Mouse (Mus musculus) lung, postnatal 0 days (tissue): ENCODE measurements at regions not wholly inside any gene's neighbourhood (a gene's known extent, or its start where the extent isn't known, plus 50 kb on each side); places are given as distances from the start of the nearest gene placed in this dataset.

Experiments
- ATAC-seq: fragments of 200-750 bp; cut with Nextera tagmentation; 2 replicates; pipeline ENCODE4 v1.8.0; 2017; ENCODE audit warnings: moderate library complexity
- DNase-seq: peaks from one replicate; pipeline ENCODE4 v3.0.0-alpha.2; 2016; ENCODE audit warnings: low spot score
- H3K27ac ChIP-seq: fragments of 300-500 bp; sonication (generic); 2 replicates; pipeline ENCODE4 v1.5.1; 2014; ENCODE audit warnings: antibody characterized with exemption, mild to moderate bottlenecking, low read length, mixed read lengths
- H3K27me3 ChIP-seq: fragments of 300-500 bp; sonication (generic); replicated peaks from 2 replicates; pipeline ENCODE4 v1.6.1; 2014; ENCODE audit warnings: low read length, mixed read lengths; ENCODE audit not compliant: insufficient read depth
- H3K36me3 ChIP-seq: fragments of 300-500 bp; sonication (generic); 2 replicates; pipeline ENCODE4 v1.6.1; 2014; ENCODE audit warnings: low read length, mixed read lengths; ENCODE audit not compliant: insufficient read depth
- H3K4me1 ChIP-seq: fragments of 300-500 bp; sonication (generic); 2 replicates; pipeline ENCODE4 v1.6.1; 2014; ENCODE audit warnings: antibody characterized with exemption, low read depth, low read length, mixed read lengths; ENCODE audit not compliant: insufficient read depth
- H3K4me2 ChIP-seq: fragments of 300-500 bp; sonication (generic); replicated peaks from 2 replicates; pipeline ENCODE4 v1.6.1; 2014; ENCODE audit warnings: low read depth, mild to moderate bottlenecking, low read length, moderate library complexity, mixed read lengths
- H3K4me3 ChIP-seq: fragments of 300-500 bp; sonication (generic); 2 replicates; pipeline ENCODE4 v1.5.1; 2014; ENCODE audit warnings: low read depth, low read length
- H3K9ac ChIP-seq: fragments of 300-500 bp; sonication (generic); replicated peaks from 2 replicates; pipeline ENCODE4 v1.6.1; 2014; ENCODE audit warnings: low read depth, mild to moderate bottlenecking
- H3K9me3 ChIP-seq: fragments of 300-500 bp; sonication (generic); 2 replicates; pipeline ENCODE4 v1.6.1; 2016; ENCODE audit warnings: low read length, mixed read lengths
- CTCF ChIP-seq: IDR thresholded peaks from 2 replicates; pipeline ENCODE4 v1.5.1; 2016; ENCODE audit warnings: antibody characterized with exemption, mild to moderate bottlenecking
- EP300 ChIP-seq: IDR thresholded peaks from 2 replicates; pipeline ENCODE4 v1.6.1; 2016; ENCODE audit warnings: antibody characterized with exemption, mild to moderate bottlenecking, control low read depth
- WGBS: fragments of 180-500 bp; shearing (Covaris S2); extraction: QIAGEN DNeasy Blood & Tissue Kit; methylation state at CpG from one replicate; pipeline ENCODE4 v1.1.7; 2014; 5-methylcytosine and 5-hydroxymethylcytosine counted together

- WGBS: 52% methylated on average over 9 of the region's 9 CpGs
- DNase-seq (no peak), ATAC-seq (no peak)
- Histone ChIP-seq H3K9ac (no peak overlapping the region), H3K9me3 (no peaks in the 10 kb centered on the region), H3K4me3 (no peak overlapping the region), H3K27me3 (no peaks in the 10 kb centered on the region), H3K4me1 (no peaks in the 10 kb centered on the region), H3K36me3 (no peaks in the 10 kb centered on the region), H3K4me2 (no peak overlapping the region), H3K27ac (no peak overlapping the region)
- TF ChIP-seq EP300: no peak
- TF ChIP-seq CTCF: no peak
Observed at GRCm38 (mm10) chr2:159004417-159004816, 209.8 kb downstream of the Dhx35 start.

DNA sequence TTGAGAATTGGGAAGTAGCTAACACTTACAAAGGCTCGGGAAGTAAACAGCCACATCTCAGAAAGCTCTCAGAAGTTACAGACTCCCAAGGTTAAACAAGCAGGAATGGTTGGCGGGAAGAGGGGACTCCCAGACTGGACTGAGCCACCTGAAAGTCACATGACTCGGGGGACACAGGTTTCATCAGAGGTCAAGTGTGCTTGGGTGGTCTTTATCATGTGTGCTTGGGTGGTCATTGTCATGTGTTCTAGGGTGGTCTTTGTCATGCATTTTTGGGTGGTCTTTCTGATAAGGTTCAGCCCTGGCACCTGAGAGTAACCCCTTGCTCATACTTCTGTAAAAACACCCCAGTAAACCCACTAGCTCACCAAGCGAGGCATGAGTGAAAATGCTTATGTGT, 218.1 kb downstream of the Dhx35 start:
- no peak for ATAC-seq
- Histone ChIP-seq H3K36me3 (no peaks in the 10 kb centered on the region), H3K4me2 (no peak overlapping the region), H3K4me3 (no peak overlapping the region), H3K4me1 (no peaks in the 10 kb centered on the region), H3K27me3 (no peaks in the 10 kb centered on the region), H3K9me3 (no peaks in the 10 kb centered on the region), H3K9ac (no peak overlapping the region), H3K27ac (no peak overlapping the region)
- 68% methylated on average over 4 of the region's 4 CpGs for WGBS
- TF ChIP-seq CTCF (no peak), EP300 (no peak)
- DNase-seq: no peak

GRCm38 (mm10) chr2:159014553-159014952, 219.9 kb downstream of the Dhx35 start:
- Histone ChIP-seq H3K36me3 (no peaks in the 10 kb centered on the region), H3K27ac (no peak overlapping the region), H3K9ac (no peak overlapping the region), H3K4me1 (no peaks in the 10 kb centered on the region), H3K4me2 (no peak overlapping the region), H3K27me3 (no peaks in the 10 kb centered on the region), H3K4me3 (no peak overlapping the region), H3K9me3 (no peaks in the 10 kb centered on the region)
- TF ChIP-seq EP300: no peak
- WGBS: 63% methylated on average over 8 of the region's 8 CpGs
- no peak for ATAC-seq
- no peak for DNase-seq

DNA sequence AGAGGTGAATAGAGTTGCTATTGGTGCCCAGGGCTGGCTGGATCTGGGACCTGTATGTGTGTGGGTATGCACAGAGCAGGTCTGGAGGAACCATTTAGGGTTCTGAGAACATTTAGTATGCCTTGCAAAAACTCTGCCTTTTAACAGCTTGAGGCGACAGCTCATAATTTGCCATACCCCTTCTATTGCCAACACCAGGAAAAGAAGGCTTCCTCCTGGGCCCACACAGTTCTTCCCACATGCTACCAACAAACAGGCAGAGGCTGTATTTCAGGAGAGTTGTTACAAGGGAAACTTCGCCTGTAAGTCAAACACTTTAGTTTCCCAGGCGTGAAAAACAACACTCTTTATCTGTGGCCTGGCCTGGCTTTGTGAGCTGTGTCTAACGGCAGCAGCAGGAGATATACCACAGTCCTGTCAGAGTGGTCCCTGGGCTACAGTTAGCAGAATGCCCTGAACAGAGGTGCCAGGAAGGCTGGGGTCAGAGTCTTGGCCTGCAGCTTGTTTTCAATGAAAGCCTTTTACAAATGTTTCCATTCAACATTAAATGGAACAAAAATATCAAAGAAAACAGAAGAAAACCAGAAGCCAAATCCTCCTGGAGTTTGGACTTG, 225.4 kb downstream of the Dhx35 start:
- TF ChIP-seq CTCF (no peak), EP300 (no peak)
- WGBS: 47% methylated on average over 4 of the region's 4 CpGs
- Histone ChIP-seq H3K4me2 (no peak overlapping the region), H3K9ac (no peak overlapping the region), H3K4me1 (no peaks in the 10 kb centered on the region), H3K4me3 (no peak overlapping the region), H3K9me3 (no peaks in the 10 kb centered on the region), H3K27ac (no peak overlapping the region), H3K27me3 (no peaks in the 10 kb centered on the region), H3K36me3 (no peaks in the 10 kb centered on the region)
- DNase-seq (no peak), ATAC-seq (no peak)

- Histone ChIP-seq H3K27ac (no peak overlapping the region), H3K4me1 (no peaks in the 10 kb centered on the region), H3K9ac (no peak overlapping the region), H3K4me2 (no peak overlapping the region), H3K9me3 (no peaks in the 10 kb centered on the region), H3K36me3 (no peaks in the 10 kb centered on the region), H3K27me3 (no peaks in the 10 kb centered on the region), H3K4me3 (no peak overlapping the region)
- TF ChIP-seq EP300 (no peak), CTCF (no peak)
- DNase-seq (no peak), ATAC-seq (no peak)
- 65% methylated on average over 8 of the region's 8 CpGs for WGBS
Observed at GRCm38 (mm10) chr2:159032147-159032546, 237.5 kb downstream of the Dhx35 start.

GRCm38 (mm10) chr2:159039916-159040315, 245.3 kb downstream of the Dhx35 start:
- no peaks in the 10 kb centered on the region for H3K27me3 ChIP-seq
- 39% methylated on average over 4 of the region's 4 CpGs for WGBS

GRCm38 (mm10) chr2:159053534-159053933, 258.9 kb downstream of the Dhx35 start:
- WGBS: 43% methylated on average over 10 of the region's 10 CpGs
- no peaks in the 10 kb centered on the region for H3K27me3 ChIP-seq
- H3K9me3 ChIP-seq: no peaks in the 10 kb centered on the region
- no peak overlapping the region for H3K4me3 ChIP-seq
- no peak overlapping the region for H3K9ac ChIP-seq
- H3K36me3 ChIP-seq: no peaks in the 10 kb centered on the region
- no peak overlapping the region for H3K4me2 ChIP-seq
- no peak overlapping the region for H3K27ac ChIP-seq
- ATAC-seq (peak; percentile 88), DNase-seq (peak; percentile 63)
- TF ChIP-seq CTCF (no peak), EP300 (peak; percentile 79)
- peaks cover 9% of the 10 kb centered on the region; the same call in 1 of the 2 replicates for H3K4me1 ChIP-seq

More at GRCm38 (mm10) chr2:159039916-159040315, 245.3 kb downstream of the Dhx35 start:
- Histone ChIP-seq H3K9ac (no peak overlapping the region), H3K4me1 (no peaks in the 10 kb centered on the region), H3K36me3 (no peaks in the 10 kb centered on the region), H3K4me3 (no peak overlapping the region), H3K9me3 (no peaks in the 10 kb centered on the region), H3K4me2 (no peak overlapping the region), H3K27ac (no peak overlapping the region)
- DNase-seq: no peak
- no peak for ATAC-seq
- TF ChIP-seq EP300 (no peak), CTCF (no peak)
